Mouse (Mus musculus) liver, adult (tissue): ENCODE data around the gene Lrrc45.

Source experiments
- GATA4 ChIP-seq: IDR thresholded peaks from 2 replicates; pipeline ENCODE4 v1.6.1; 2014; ENCODE audit warnings: mild to moderate bottlenecking, low read length; ENCODE audit not compliant: insufficient replicate concordance

Lrrc45 gene

DNA sequence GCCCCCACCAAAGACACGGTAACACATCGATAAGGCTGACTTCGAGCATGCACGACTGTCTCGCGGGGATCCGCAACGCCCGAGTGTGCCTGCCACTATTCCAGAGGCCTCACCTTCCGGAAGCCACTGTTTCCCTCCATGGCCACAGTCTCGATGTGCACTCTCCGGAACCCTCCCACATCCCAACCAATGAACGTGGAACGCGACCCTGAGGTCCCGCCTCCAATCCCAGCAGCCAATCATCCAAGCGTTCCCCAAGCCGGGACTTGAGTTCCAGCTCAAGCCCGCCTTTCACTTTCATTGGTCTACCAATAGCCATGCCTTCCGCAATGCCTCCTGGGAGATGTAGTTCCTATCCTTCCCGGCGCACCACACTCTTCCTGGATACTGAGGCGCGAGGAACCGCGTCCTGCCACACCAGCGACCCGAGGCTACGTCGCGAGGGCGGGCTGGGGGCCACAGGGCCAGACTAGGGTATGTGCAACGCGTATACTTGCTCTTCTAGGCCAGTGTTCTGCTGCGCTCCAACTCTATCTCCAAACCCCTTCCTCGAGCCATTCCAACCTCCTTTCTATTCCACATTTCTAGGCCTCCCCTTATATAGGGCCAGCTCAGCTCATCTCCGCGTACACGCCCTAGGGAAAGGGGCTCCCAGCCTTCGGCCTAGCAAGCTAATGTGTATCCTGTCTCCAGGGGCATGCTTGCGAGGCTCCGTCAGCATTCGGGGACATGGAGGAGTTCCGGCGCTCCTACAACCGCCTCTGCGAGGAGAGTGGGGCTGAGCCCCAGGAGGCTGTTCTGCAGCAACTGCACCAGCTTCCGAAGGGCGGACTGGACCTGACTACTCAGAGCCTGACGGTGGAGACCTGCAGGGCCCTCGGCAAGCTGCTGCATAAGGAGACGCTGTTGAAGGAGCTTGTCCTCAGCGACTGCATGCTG is at the start of gene Lrrc45, which contains the start of gene Cenpx:
TSS of gene Lrrc45 (plus strand) at position 346 of the 939 bp plus-strand sequence.
TSS of gene Cenpx (minus strand) at position 159 of the 939 bp plus-strand sequence.
- no peak for TF ChIP-seq GATA4

DNA sequence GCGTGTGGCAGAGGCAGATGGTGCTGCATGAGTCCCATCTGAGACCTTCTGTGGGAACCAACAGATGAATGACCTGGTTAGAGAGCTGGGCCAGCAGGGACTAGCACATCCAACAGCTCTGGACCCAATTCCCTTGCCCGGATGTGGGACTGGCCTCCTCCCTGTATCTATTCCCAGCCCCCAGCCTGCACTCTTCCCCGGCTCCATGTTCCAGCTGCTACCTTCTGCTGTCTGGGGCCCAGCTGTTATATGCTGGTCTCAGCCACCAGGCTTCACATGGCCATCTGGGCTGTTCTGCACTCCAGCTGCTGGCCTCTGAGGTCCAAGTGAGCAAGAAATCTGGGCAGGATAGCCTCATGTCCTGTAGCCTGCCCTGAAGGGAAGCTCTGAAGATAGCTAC is 48.3 kb upstream of the Lrrc45 start:
- TF ChIP-seq GATA4: no peak

DNA sequence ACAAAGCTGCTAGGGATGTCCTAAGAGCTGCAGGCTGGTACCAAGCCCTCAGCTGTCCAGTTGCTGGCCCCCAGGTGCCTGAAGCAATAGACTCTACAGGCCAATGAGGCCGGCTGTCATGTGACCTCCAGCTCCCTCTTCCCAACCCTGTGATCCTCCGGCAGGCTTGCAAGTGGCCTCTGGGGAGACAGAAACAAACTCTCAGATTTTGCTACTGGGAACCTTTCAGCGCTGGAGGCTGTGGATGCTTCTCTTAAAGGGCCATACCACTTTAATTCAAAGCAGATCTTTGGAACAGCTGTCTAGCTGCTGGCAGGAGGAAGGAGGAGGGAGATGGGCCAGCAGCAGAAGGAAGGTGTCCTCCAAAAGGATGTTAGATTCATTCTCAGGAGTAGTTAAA is 47.1 kb upstream of the Lrrc45 start:
- no peak for TF ChIP-seq GATA4

DNA sequence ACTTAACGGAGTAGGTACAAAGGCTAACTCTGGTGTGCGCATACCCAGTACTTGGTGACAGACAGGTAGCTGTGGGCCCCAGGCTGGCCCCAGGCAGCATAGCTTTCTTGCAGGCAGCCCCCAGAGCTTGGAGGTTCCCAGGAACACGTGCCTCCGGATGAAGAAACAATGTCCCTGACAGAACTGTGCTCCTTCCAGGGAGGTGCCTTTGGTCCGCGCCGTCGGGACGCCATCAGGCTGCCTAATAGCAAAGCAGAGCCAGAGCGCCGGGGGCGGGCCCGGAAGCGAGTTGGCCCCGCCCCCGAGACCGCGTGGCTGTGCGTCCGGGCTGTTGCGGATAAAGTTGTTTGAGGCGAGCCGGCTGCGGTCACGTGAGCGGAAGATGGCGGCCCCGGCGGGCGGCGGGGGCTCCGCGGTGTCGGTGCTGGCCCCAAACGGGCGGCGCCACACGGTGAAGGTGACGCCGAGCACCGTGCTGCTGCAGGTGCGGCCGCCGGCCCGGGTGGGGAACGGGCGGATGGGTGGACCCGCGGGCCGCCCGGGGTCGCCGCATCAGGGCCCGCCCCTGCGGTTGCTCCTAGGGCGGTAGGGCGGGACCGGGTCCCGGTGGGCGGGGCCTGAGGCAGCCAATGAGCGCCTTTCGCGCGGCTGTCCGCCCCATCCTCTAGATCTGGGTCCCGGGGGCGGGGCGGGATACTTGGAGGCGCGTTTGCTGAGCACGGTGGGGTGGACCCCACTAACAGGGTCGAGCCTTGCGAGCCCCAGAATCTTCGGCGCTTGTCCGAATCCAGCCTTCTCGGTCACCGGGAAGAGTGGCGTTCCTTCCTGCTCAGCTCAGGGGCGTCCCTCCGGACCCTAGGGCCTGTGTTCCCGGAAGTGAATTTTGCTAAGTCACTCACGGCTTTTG is 40.8 kb upstream of the Lrrc45 start, which contains the start of gene Aspscr1:
TSS of gene Aspscr1 (plus strand) at position 287 of the 907 bp plus-strand sequence.
- TF ChIP-seq GATA4: peak; percentile 51; the same call in 1 of the 2 replicates

DNA sequence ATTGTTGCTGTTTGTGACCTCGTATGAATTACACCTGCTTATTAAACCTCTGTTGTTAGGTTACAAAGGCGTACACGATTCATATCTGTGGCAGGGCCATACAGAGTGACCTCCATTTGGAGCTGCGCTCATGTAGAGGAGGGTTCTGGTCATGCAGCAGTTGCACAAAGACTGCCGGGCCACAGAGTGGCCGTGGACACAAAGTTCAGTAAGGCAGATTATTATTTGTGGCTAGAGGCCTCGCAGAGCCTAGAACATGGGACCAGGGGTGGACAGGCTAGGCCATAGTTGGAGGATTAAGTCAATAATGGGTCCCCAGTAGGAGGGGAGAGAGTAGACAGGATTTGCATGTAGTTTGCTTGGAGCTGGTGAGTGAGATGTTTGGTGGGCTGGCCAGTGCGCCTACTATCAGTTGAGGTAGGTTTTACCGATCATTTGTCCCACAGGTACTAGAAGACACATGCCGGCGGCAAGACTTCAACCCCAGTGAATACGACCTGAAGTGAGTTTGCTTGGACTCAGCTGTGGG is 40.1 kb upstream of the Lrrc45 start:
- no peak for TF ChIP-seq GATA4

DNA sequence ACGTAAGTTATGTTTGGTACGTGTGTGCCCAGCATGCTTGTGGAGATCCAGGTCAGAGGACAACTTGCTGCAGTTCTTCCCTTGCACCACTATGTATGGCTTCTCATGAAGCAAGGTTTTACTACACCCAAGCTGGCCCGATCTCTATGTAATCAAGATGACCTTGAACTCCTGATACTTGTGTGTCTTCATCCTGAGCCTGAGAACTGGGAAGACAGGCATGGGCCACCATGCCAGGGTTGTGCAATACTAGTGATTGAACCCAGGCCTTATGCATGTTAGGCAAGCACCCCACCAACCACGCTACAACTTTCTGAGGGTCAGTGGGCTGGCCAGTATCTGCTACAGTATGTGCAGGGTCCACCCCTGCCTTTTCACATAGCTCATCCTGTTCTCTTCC is 36.8 kb upstream of the Lrrc45 start:
- peak; percentile 45; the same call in 1 of the 2 replicates for TF ChIP-seq GATA4

DNA sequence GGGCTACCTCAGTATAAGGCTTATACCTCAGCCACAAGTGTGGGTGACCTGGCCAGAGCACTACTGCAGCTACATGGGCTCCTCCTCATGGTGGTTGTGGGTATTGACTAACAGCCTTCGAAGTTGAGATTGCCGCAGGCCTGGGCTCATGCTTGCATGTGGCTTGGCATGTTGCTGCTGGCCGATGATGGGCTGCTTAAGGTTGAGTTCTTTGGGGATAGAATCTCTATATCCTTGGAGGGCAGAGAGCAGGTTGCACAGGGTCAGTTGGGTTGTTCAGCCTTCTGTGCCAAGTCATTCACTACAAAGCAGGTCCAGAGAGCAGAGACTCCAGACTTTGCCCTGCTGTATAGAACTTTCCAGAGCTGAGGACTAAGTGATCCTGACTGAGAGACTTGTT is 33.8 kb upstream of the Lrrc45 start:
- TF ChIP-seq GATA4: 0 out of 2 replicates have a peak, but pooled peaks have one; percentile 14

DNA sequence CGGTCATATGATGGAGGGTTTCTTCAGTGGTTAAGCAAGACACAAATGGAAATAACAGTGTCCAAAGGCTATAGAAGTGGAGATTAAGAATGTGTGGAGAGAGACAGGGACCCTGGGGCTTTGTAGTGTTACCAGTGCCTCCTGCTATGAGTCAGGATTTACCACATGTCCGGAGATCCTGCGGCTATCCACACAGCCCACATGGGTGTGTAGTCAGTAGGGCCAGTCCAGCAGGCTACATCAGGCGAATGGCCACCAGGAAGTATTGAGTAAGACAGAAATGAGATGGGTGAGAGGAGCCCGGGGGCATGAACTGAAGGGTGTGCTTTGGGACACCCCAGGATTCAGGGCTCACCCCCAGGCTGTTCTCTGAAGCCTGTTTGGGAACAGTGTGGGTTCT is 31.0 kb upstream of the Lrrc45 start:
- TF ChIP-seq GATA4: no peak

DNA sequence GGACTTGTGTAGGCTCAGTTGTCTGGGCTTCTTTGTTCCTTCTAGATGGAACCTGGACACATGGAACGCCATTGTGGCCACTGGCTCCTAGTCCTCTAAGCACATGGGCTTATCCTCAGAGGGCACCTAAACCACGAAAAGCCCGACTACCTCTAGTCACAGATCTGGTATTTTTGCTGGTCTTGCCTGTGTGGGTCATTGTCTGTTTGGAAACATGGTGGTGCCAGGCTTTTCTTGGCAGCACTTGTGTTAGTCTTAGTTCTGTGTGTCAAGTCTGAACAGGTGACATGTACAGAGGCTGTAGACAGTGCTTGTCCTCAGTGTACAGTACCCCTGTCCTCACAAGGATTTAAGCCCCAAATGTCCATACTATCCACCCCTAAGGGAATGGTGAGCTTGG is 30.2 kb upstream of the Lrrc45 start:
- no peak for TF ChIP-seq GATA4

DNA sequence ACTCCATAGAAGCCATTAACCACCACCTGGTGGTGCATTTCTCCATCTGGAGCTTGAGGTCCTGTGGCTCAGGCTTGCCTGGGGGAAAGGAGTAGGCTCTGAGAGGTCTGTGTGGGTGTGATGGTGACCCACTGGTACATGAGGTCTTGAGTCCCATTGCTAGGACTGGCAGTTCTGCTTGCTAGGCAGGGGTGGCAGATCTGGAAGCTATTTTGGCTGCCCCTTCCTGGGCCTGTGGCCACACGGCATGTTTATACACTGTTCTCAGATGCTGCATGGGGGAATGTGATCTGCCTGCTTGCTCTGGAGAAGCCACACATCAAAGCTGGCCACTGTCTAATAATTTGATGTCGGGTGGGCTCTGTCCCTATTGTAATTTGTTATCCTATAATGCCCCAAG is 29.6 kb upstream of the Lrrc45 start:
- TF ChIP-seq GATA4: no peak

DNA sequence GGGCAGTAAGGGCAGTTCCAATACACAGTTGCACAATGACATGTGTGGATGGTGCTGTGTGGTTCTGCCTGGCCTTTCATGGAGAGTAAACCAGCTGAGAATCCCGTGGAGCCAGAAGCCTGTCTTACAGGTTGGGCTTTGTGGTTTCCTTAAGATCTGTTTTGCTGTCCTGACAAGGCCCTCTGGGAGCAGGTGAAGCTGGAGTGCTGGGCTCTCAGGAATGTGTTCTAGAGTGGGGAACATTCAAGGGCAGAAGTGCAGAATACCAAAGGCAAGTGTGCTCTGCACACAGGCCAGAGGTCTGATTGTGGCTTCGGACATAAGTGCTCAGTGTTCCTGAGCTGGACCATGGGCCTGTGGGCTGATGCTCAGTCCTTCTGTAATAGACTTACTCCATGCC is 29.1 kb upstream of the Lrrc45 start:
- no peak for TF ChIP-seq GATA4

DNA sequence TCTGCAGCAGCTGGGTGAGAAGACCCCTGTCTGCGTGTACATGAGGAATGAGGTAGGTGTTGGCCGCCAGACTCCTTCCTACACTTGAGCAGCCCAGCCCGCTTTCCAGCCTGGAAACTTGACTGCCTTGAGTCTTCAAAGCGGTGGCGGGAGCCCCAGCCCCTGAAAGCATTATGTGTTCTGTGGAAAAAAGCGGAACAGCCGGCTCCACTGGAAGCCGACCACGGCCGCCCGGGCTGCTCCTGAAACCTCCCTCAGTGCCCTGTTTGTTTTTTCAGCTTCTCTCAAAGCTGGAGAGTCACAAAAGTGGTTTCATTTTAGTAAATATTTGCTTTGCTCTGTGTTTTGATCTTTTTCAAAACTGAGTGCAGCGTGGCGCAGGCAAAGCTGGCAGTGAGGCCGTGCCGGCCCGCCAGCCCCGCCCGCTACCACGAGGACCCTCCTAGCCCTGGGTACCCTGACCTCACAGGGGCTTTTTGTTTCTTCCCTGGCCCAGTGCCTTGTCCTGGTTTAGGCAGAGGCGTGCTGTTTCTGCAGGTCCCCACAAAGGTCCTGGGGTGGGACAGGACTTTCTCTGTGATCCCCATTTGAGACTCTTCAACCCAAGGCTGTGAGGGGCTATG is 27.0 kb upstream of the Lrrc45 start:
- no peak for TF ChIP-seq GATA4

DNA sequence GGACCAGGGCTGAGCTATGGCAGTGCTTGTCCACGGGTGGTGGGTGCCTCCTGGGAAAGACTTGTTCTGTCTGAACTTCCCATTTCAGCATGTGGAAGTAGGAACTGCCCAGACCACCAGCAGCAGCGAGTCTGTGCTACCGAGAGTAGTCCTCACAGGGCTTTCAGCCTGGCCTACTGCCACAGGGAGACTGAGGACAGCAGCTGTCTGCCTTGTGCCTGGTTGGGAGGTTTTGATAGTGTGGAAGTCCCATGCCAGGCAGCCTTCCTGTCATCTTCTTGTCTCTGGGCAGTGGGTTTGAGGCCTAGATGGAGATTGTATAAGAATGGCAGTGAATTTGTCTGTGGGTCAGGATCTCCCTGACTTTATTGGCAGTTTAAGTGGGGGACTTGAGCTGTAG is 24.4 kb upstream of the Lrrc45 start:
- no peak for TF ChIP-seq GATA4

DNA sequence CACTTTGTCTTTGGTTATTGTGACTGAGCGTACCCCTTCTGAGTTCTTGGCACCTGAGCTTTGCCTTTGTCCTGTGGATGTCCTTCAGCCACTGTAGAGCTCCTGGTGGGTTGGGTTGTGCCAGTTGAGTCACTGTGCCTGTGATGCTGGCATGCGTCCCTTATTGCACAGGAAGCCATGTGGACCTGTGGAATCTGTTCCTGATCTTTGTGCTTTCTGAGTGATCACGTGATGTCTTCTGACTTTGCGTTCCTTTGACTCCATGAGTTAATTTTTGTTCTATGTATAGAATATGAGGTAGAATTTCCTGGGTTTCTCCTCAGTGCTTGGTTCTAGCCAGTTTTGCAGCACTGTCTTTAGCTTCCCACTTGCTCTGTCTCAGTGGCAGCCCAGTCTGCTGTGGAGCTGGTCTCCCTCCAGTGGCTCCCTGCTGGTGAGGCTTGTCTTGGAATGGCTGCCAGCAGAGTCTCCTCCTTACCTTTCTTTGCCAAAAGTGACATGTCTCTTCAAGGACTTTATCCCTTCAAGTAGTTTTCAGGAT is 21.2 kb upstream of the Lrrc45 start:
- no peak for TF ChIP-seq GATA4
